Mouse (Mus musculus) erythroblast, embryonic 14.5 days (primary cell): Measurements from ENCODE around the gene Tenm3.

ENCODE experiments used
- GATA1 ChIP-seq: IDR thresholded peaks from 2 replicates; pipeline ENCODE4 v1.6.1; 2012; ENCODE audit warnings: low read length, inconsistent platforms, mixed read lengths
- TAL1 ChIP-seq: IDR thresholded peaks from 3 replicates; pipeline ENCODE4 v1.6.1; 2012; ENCODE audit warnings: low read length, inconsistent platforms, mixed read lengths

DNA sequence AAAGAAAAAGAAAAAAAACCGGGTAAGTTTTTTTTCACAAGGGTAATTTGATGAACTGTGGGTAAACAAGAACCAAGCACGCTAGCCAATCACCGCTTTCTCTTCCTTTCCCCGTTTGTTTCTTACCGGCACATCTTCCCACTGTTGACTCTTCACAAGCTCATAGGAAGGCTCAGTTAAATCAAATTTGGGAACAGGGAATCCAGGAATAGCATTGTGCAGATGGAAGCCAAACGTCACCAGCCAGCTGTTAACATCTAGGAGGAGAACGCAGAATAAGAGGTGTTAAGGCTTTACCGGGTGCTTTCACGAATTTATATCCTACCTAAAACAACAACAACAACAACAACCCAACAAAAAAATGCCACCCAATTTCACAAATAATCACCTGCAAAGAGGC is 611.9 kb downstream of the Tenm3 start:
- TF ChIP-seq GATA1 (no peak), TAL1 (no peak)
